Mouse (Mus musculus) bone marrow, adult 2 months (tissue): ENCODE results near the gene Cd274.

Experiments used
- CTCF ChIP-seq: fragments of 200-500 bp; IDR thresholded peaks from 2 replicates; pipeline ENCODE4 v1.5.1; 2011; ENCODE audit warnings: low read length, control low read depth; ENCODE audit not compliant: control insufficient read depth, insufficient read depth
- POLR2A ChIP-seq: fragments of 200-500 bp; IDR thresholded peaks from 2 replicates; pipeline ENCODE4 v1.6.1; 2011; ENCODE audit warnings: low read depth, mild to moderate bottlenecking, control low read depth, low read length, borderline replicate concordance; ENCODE audit not compliant: control insufficient read depth

DNA sequence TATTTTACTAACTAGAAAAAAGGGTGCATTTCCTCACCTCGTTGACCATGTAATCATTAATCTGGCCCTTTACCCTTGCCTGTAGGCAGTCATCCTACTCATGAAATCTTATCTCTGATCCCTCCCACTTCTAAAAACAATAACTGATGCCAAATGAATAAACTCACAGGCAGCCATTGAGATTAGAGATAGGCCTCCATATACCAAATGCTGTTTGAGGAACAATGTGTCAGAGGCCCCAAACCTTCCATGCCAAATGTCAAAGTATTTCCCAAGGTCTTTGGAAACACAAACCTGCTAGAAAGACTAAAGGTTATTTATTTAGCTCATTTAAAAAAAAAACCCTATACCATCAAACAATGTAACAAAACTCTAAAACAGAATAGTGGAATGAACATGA is 29.1 kb downstream of the Cd274 start:
- TF ChIP-seq POLR2A: no peak
- TF ChIP-seq CTCF: no peak
